Mouse (Mus musculus) ES-E14 (cell line): ENCODE measurements around the gene Amt.

Source experiments
- HCFC1 ChIP-seq: IDR thresholded peaks from 2 replicates; pipeline ENCODE4 v1.6.1; 2012; ENCODE audit warnings: low read length, inconsistent platforms, borderline replicate concordance; ENCODE audit not compliant: insufficient read depth
- ZC3H11A ChIP-seq: IDR thresholded peaks from 2 replicates; pipeline ENCODE4 v1.6.1; 2012; ENCODE audit warnings: low read depth, mild to moderate bottlenecking, inconsistent platforms, low read length, borderline replicate concordance

DNA sequence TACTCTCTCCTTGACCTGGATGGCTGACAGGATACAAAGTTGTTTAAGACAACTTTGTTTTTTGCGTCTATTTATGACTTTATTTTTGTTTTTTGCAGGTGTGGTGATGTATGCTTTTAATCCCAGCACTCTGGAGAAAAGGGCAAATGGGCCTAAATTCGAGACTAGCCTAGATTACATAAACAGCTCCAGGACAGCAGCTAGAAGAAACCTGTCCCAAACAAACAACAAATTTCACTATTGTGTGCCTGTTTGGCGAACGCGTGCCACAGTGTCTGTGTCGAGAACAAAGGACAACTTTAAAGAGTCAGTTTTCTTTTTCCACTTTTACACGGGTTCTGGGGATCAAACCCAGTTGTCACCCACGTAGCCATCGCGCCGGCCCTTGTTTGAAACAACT lies 50.4 kb downstream of the Amt start:
- TF ChIP-seq ZC3H11A: no peak
- TF ChIP-seq HCFC1: no peak
